Mouse (Mus musculus) left cerebral cortex, adult 9 months (tissue): Measurements from ENCODE around the gene Mogat2.

Source experiments
- DNase-seq, 2 experiments: peaks; one replicate each; pipeline ENCODE4 v3.0.0; 2022; ENCODE audit warnings: low spot score in 2 of 2

Gene Mogat2

GRCm38 (mm10) chr7:99194511-99194910 lies 43.9 kb downstream of the Mogat2 start:
- DNase-seq: no peak

- DNase-seq: no peak
Measured at GRCm38 (mm10) chr7:99193926-99194325, 44.5 kb downstream of the Mogat2 start.

- DNase-seq: no peak
Measured at GRCm38 (mm10) chr7:99191411-99191810, 47.0 kb downstream of the Mogat2 start.

- no peak for DNase-seq
Measured at GRCm38 (mm10) chr7:99189885-99190284, 48.5 kb downstream of the Mogat2 start.

- no peak for DNase-seq
Measured at GRCm38 (mm10) chr7:99188630-99189029, 49.8 kb downstream of the Mogat2 start.

- DNase-seq: no peak
Measured at GRCm38 (mm10) chr7:99187451-99187850, 51.0 kb downstream of the Mogat2 start.

GRCm38 (mm10) chr7:99185405-99185804 lies 53.0 kb downstream of the Mogat2 start:
- DNase-seq: no peak

- DNase-seq: peak in 1 of 2 experiments; percentile 6
Measured at GRCm38 (mm10) chr7:99183751-99184150, 54.7 kb downstream of the Mogat2 start.

- DNase-seq: peak; percentile 73 to 92
Measured at GRCm38 (mm10) chr7:99182432-99183172, 55.8 kb downstream of the Mogat2 start, which contains the start of gene Dgat2. Gene Dgat2, minus strand, starts transcription at chr7:99182719.

- DNase-seq: peak in 1 of 2 experiments; percentile 53
Measured at GRCm38 (mm10) chr7:99181619-99182431, 56.6 kb downstream of the Mogat2 start.

- peak in 1 of 2 experiments; percentile 5 for DNase-seq
Measured at GRCm38 (mm10) chr7:99180162-99180561, 58.3 kb downstream of the Mogat2 start.

GRCm38 (mm10) chr7:99179271-99179670 lies 59.1 kb downstream of the Mogat2 start:
- peak in 1 of 2 experiments; percentile 2 for DNase-seq

- DNase-seq: peak in 1 of 2 experiments; percentile 30
Measured at GRCm38 (mm10) chr7:99177386-99177785, 61.0 kb downstream of the Mogat2 start.

GRCm38 (mm10) chr7:99175666-99176065 lies 62.8 kb downstream of the Mogat2 start:
- no peak for DNase-seq

GRCm38 (mm10) chr7:99175118-99175517 lies 63.3 kb downstream of the Mogat2 start:
- DNase-seq: no peak

GRCm38 (mm10) chr7:99174006-99174405 lies 64.4 kb downstream of the Mogat2 start:
- DNase-seq: peak in 1 of 2 experiments; percentile 1

- DNase-seq: no peak
Measured at GRCm38 (mm10) chr7:99172898-99173297, 65.5 kb downstream of the Mogat2 start.

- no peak for DNase-seq
Measured at GRCm38 (mm10) chr7:99171730-99172463, 66.5 kb downstream of the Mogat2 start.

- DNase-seq: no peak
Measured at GRCm38 (mm10) chr7:99170519-99170918, 67.9 kb downstream of the Mogat2 start.

GRCm38 (mm10) chr7:99169717-99170403 lies 68.6 kb downstream of the Mogat2 start:
- no peak for DNase-seq
